Comparison of ENCODE assay signal across 10 mouse cellular contexts in genomic region chr1:62860788-62861187, GRCm38 (mm10).
A peak's percentile ranks its signal among the peaks of the same experiment; 100 is the strongest.
DNase-seq lines count a peak whose midpoint lies in the region; ATAC-seq lines count a peak whose summit lies in the region.
"Had no signal": no experiment of that assay in that cellular context is flagged by ENCODE, and none has a peak within 500 bp of the region (broad histone marks: within the 10 kb centered on the region; RNA-seq: fewer than 3 reads in every experiment).

No protein-coding gene starts in this region.

- peak; percentile 41 for DNase-seq in gastrocnemius, postnatal 14 days
- no peak for DNase-seq in gastrocnemius, postnatal 36 days
- peak; percentile 20 to 58 for DNase-seq in urinary bladder, postnatal 4 days (ENCODE audit: low spot score in 2 of 2)
- DNase-seq in urinary bladder, postnatal 25 days (ENCODE audit: low spot score): no peak
- DNase-seq in lung, postnatal 25 days (ENCODE audit: low spot score): peak; percentile 21
- DNase-seq in cerebellum, adult 9-11 months: no peak
- DNase-seq in forebrain, embryonic 14.5 days (ENCODE audit: low spot score): no peak

- peaks cover 7% of the 10 kb centered on the region; the same call in 1 of the 2 replicates for H3K4me1 ChIP-seq in hindbrain, embryonic 15.5 days (replicated peaks)
- H3K4me1 ChIP-seq in forebrain, embryonic 14.5 days (ENCODE audit: control insufficient read depth, insufficient read depth, low read length): no peaks in the 10 kb centered on the region

- peak; percentile 69 for ATAC-seq in hindbrain, embryonic 15.5 days (ENCODE audit: low FRiP score, low read depth)
- ATAC-seq in forebrain, embryonic 14.5 days: no peak

- intact Hi-C loops in gastrocnemius, postnatal 14 days (cut with DNase I; ENCODE audit: low total_unique reads): no loop called here
- intact Hi-C loops in gastrocnemius, postnatal 36 days (cut with DNase I): no loop called here

- no peak overlapping the region for H3K9ac ChIP-seq in hindbrain, embryonic 15.5 days
- H3K9ac ChIP-seq in forebrain, embryonic 14.5 days (ENCODE audit: low read length): no peak overlapping the region
- H3K9ac ChIP-seq: midbrain, embryonic 12.5 days had no signal

- 0 out of 2 replicates have a peak overlapping the region, but pooled peaks have one; percentile 1 for H3K27ac ChIP-seq in hindbrain, embryonic 15.5 days (replicated peaks)
- H3K27ac ChIP-seq in forebrain, embryonic 14.5 days (ENCODE audit: low read depth, low read length): no peak overlapping the region; the same call in 1 of the 2 replicates
- H3K27ac ChIP-seq: midbrain, embryonic 12.5 days had no signal

- no peaks in the 10 kb centered on the region for H3K36me3 ChIP-seq in hindbrain, embryonic 15.5 days
- no peaks in the 10 kb centered on the region for H3K36me3 ChIP-seq in forebrain, embryonic 14.5 days (ENCODE audit: control insufficient read depth, insufficient read depth, low read length)
- H3K36me3 ChIP-seq: midbrain, embryonic 12.5 days had no signal

- H3K9me3 ChIP-seq in hindbrain, embryonic 15.5 days: no peaks in the 10 kb centered on the region
- peaks cover 5% of the 10 kb centered on the region; the same call in 1 of the 2 replicates for H3K9me3 ChIP-seq in forebrain, embryonic 14.5 days (replicated peaks; ENCODE audit: control insufficient read depth, low read length)
- H3K9me3 ChIP-seq: midbrain, embryonic 12.5 days had no signal

- no peaks in the 10 kb centered on the region for H3K27me3 ChIP-seq in hindbrain, embryonic 15.5 days
- no peaks in the 10 kb centered on the region for H3K27me3 ChIP-seq in forebrain, embryonic 14.5 days (replicated peaks; ENCODE audit: control insufficient read depth, insufficient read depth, low read length)
- H3K27me3 ChIP-seq: midbrain, embryonic 12.5 days had no signal

- WGBS in hindbrain, embryonic 15.5 days: 22% methylated on average over 5 of the region's 5 CpGs
- 61% methylated on average over 5 of the region's 5 CpGs for WGBS in forebrain, embryonic 14.5 days

- no peak overlapping the region for H3K4me2 ChIP-seq in hindbrain, embryonic 15.5 days
- H3K4me2 ChIP-seq in forebrain, embryonic 14.5 days (ENCODE audit: low read length): no peak overlapping the region
- H3K4me2 ChIP-seq: midbrain, embryonic 12.5 days had no signal

- H3K4me3 ChIP-seq in hindbrain, embryonic 15.5 days: no peak overlapping the region
- no peak overlapping the region for H3K4me3 ChIP-seq in forebrain, embryonic 14.5 days (ENCODE audit: low read depth, low read length)
- H3K4me3 ChIP-seq: erythroblast, embryonic 14.5 days; midbrain, embryonic 12.5 days had no signal

Comparison
In these comparisons a context has a peak if more than half of its experiments do, and no peak if none do; other contexts are left out.
1. DNase-seq: peak in gastrocnemius, postnatal 14 days (single experiment), urinary bladder, postnatal 4 days (2 of 2) and lung, postnatal 25 days (single experiment); none in gastrocnemius, postnatal 36 days (0 of 2), urinary bladder, postnatal 25 days (single experiment), cerebellum, adult 9-11 months (single experiment) and forebrain, embryonic 14.5 days (single experiment).